Mouse (Mus musculus) ovary, adult 18-20 months (tissue): Measurements from ENCODE around the gene Ano3.

Experiments
- DNase-seq: peaks from one replicate; pipeline ENCODE4 v3.0.0; 2022; ENCODE audit warnings: low spot score, mixed read lengths

Ano3 gene

DNA sequence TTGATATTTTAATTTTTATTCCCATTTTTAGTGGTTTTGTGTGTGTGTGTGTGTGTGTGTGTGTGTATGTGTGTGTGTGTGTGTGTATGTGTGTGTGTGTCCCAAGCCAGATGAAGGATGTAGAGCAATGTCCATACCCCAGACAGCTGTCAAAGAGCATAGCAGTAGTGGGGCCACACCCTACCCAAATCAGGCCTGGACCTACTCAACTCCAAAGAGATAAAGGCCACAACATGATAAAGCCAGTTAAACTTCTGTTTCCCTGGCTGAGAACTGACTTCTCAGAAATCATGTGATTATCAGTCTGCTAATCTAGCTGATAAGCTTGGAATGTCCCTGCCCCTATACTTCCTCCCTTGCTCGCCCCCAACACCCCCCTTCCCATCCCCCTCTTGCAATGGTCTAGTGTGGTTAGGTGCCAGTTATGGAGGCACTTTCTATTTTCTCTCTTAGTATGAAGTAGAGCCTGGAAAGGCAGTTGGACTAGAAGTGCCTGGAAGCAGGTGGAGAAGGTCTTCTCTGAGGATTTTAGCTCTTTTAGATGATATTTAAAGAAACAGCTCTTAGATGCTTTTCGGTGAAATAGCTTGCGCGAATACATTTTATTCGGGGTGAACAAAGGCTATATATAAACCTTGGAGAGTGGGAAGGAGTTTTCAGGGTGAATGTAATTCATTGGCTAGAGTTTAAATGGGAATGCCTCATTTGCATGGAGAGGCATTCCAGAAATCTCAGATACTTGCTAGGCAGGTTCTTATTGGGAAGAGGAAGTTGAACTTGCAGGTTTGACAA lies 144.2 kb downstream of the Ano3 start:
- DNase-seq: no peak

DNA sequence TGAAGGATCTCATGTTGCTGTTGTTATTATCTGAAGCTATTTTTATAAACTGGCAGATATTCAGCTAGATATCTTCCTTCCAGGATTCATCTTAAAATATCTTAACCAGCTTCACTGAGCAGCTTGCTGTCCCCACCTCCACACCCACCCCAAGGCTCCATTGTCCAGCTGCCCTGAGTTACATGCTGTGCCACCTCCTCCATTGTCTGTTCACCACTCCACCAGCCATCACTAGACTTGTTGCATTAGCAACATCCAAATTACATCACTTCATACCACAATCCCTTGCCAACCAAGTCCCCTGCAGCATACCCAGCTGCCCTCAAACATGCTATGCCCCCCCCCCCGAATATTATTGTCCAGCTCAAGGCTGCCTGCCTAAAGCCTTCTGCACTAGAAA lies 154.8 kb downstream of the Ano3 start:
- no peak for DNase-seq

DNA sequence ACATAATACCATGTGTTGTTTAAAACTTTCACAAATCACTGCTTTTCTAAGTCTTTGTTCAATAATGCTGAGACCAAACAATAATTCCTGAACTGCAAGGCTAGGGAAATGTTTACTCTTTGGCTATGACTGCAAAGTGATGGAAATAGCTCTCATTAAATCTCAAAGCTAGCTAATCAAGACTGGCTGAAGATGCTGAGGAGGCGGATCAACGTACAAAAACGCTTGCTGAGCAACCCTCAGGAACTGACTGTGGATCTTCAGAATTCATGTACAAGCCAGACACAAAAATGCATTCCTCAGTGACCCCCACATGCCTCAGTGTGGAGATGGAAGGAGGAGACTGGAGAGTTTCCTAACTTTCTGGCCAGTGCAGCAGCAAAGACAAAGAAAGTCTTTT lies 155.3 kb downstream of the Ano3 start:
- DNase-seq: no peak

DNA sequence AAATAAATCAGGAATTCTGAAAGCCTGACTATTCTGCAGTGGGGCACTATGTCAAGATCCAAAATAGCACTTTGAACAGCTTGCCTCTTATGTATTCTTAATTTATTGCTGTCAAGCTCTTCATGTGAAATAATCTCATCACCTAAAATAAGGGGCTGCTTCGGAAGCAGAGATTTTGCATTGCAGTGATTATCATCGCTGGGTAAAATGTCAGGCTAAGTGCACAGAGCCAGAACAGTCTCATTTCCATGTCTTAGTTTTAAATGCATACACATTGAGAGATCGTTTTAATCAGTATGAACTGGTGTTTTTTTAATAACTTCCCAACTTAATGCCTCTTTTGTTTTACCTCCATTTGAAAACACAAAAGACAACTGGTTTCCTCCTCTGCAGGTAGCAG lies 163.3 kb downstream of the Ano3 start:
- no peak for DNase-seq

DNA sequence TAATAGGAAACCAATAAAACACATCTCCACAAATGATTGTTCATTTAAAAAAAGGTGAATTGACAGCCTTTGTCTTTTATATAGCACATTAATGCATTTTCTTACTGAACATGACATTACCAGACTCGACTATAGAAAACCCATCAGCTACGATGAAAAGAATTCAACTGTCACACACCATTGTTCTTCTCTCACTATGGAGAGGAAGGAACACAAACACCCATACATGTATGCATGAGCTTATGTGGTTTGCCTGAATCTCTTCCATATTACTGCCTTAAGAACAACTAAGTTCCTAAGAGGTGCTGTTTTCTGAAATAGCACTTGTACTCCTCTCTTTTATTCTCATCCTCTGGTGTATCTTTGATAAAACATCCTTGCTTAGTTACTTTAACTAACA lies 191.3 kb downstream of the Ano3 start:
- DNase-seq: no peak

DNA sequence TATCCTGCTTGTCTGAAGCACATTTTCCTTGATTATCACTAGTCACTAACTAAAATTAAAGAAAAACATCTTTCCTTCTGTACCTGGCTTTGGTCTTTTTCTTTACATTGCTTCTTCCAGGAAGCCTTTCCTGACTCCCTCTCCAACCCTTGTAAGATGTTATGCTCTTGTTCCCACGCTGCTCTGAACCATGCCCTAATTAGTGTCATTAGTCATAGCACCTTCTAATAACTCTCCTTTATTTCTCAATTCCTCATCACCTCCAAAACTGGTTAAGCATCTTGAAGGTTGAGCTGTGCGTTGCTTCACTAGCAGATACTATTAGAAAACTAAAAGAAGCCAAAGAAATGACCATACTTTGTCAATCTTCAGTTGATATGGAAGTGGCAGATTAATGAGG lies 193.2 kb downstream of the Ano3 start:
- DNase-seq: no peak

DNA sequence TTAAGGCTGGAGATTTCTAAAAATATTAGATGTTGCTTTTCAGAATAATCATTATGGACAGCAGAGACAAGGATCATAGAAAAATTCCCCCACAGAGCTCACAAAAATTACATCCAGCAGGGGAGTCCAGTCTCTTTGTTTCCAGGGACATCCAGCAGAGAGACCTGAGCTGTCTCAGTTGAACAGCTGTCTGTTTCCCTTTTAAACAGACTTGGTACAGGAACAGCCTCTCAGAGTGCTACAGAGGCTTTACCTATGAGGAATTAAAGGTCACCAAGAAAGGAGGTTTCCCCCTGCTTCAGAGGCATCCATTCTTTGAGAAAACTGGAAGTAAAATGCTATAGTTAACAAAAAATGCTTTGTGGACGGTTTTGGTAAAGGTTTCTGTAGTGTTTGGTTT lies 210.2 kb downstream of the Ano3 start:
- DNase-seq: no peak

DNA sequence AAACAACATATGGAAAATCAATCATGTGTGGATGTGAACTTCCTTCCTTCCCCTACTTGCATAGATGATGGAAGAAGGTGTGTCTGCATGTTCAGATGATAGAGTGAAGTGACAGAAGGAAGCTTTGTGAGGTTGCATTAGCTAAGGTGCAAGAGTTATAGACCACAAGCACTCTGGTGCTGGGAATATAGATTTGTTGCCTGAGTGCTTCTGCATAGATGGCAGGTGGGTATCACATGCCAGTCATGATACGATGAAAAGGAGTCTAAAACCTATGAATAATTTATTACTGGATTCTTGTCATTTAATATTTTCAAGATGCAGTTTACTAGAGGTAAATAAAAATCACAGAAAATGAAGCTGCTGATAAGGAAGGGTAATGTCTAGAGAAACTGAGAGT lies 210.9 kb downstream of the Ano3 start:
- DNase-seq: no peak

DNA sequence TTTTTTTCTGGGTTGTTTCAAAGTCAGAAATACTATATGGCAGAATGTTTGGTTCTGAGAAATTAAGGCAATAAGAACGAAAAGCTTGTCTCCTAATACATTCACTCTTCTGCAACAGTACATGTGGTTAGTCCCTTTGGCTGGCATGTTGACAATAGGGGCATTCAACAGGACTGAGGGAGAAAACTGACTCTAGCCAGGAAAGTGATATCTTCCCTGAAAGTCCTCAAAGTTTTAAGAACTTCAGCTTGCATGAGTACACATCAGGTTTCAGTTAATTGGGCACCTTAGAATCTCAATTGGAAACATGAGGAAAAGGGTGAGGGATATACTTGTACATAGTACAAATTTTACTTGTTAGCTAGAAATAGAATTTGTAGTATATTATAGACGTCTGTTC lies 212.7 kb downstream of the Ano3 start:
- DNase-seq: no peak

DNA sequence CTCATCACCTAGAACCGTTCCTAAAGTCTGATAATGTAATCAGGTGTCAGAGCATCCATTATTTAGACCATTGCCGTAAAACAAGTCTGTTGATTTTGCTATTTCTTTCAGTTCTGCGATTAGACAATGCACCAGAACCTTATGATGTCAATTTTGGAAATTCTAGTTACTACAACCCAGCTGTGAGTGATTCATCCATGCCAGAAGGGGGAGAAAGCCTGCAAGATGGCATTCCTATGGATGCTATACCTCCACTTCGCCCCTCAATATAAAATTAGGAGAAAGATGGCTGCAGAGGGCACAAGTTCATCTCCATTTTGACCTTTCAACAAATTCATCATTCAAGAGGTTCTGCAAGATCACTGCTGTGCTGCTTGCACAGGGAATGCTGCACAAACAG lies 213.5 kb downstream of the Ano3 start:
- no peak for DNase-seq

DNA sequence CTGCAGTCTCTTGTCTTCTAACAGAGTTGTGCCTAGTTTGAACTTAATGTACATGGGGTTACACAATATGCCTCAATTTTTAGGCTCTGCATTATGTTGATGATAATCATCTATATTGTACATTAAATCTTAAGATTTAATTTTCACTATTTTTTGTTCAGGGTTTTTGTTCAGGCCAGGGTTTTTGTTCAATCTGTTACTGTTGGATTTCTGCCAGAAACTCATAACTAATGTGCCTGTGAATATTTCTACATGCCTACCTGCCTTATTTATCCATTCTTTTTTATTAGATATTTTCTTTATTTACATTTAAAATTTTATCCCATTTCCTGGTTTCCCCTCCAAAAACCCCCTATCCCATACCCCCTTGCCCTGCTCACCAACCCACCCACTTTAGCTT lies 224.6 kb downstream of the Ano3 start:
- DNase-seq: no peak

DNA sequence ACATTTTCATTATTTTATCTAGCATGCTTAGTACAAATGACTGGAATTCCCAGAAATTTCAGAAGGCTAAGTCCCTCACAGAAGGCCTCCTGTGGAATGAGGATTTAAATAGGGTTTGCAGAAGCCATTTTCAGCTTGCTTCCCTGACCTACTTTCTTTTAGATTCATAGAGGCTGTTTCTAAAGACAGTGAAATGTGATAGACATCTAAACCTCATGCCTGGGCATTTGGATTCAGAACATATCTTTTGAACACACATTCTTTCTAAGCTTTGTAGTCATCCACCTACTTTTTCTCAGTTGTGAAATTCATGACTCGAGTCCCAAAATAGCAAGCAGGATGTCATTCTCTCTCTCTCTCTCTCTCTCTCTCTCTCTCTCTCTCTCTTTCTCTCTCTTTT lies 228.5 kb downstream of the Ano3 start:
- DNase-seq: no peak

DNA sequence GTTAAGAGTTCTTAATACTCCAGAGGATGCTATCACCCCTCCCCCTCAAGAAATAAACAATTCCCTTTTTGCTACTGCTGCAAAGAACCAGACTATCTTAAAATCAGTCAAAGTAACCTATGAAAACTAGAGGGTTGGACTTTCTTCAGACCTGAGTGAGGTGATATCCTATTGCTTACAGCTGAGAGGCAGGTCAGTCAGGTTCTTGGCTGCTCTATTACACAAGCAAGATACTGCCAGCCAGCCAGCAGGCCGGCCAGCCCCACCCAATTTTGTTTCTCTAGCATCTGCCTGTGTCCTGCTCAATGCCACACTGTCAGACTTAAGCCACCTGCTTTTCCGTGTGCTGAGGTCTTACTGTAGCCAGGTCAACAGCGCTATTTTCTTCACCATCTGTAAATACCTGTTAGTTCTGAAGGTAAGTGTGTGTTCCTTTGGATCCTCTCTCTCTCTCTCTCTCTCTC lies 229.4 kb downstream of the Ano3 start, which contains the start of gene Muc15:
Gene Muc15, plus strand, starts transcription at position 51 of the 464 bp plus-strand sequence.
- DNase-seq: no peak

DNA sequence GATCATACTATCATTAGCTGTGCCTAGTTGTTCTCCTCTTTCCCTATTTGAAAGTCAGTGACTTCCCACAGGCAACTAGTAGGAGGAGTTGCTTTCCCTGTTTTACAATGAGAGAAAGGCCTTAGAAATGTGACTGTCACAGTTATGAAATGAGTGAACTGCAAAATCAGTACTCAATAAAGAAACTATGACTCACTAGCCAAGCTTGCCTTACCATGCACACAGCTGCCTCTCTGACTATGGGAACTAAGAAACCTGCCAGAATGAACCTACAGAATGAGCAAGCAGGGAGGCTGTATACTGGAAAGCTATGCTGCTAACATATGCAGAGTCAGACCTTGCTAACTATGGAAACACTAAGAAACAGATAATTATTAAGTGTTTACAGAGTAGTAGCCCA lies 231.7 kb downstream of the Ano3 start:
- no peak for DNase-seq

DNA sequence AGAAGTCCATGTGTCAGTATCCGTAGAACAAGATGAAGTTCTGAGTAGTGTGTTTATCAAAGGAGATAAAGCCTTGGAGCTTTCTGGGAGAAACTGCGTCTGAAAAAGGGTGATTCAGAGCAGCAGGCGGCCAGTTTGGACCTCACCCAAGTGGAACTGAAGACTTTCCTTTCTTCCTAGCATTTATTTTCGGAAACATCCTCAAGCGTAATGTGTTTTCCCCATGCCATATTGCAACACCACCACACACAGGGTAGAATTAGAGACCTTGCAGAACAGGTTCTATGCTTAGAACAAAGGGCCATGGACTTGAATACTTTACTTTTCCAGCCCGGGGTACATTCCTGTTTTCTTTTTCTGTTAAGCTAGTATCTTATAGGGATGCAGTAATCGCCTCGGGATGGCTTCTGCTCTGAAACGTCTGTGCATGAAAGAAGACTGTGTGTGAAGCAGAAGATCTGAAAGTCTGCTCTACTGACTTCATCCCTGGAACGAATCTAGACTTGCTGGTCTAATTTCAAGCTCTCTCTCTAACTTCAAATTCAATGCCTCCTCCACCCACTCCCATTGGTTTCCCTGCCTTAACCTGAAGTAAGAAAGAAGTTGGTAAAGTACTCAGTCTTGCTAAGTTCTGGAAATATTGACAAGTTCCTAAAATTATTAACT lies 240.5 kb downstream of the Ano3 start:
- peak; percentile 2 for DNase-seq

DNA sequence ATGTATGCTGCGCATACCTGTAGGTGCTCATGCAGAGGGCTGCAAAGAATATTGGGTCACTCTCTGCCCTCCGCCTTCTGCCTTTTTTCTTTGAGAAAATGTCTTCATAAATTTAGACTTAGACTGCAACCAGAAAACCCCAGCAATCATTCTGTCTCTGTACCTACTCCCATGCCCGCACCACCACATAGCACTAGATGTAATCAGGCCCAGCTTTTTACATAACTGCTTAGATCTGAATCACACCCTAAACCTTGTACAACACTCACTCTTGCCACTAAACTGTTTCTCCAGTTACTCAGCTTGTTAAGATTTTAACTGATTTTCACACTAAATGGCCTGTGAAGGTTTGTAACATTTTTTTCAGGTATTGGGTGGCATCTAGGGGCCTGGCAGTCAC lies 241.3 kb downstream of the Ano3 start:
- DNase-seq: no peak

DNA sequence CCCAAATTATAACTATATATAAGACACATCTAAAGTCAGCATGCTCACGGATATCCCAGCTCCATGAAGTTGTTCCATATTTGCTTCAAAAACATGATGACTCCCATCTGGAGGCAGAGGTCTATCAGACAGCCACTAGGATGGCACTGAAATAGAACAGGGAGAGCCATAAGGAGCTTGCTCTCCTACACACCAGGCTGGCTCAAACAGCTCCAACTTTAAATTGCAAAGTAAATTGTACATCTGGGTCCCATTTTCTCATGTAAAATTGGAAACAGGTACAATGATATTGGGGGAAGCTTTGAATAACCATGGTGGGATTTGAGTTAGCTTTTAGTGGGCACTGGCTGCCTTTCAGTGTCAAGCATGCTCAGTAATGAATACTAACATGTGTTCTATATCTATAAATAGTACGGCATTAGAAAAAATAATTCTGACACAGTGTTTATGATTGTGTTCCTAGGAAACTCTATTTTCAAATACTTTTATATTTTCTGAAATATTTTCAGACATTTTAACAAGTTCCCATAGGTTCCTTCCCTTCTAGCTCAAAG lies 279.6 kb downstream of the Ano3 start:
- DNase-seq: no peak

DNA sequence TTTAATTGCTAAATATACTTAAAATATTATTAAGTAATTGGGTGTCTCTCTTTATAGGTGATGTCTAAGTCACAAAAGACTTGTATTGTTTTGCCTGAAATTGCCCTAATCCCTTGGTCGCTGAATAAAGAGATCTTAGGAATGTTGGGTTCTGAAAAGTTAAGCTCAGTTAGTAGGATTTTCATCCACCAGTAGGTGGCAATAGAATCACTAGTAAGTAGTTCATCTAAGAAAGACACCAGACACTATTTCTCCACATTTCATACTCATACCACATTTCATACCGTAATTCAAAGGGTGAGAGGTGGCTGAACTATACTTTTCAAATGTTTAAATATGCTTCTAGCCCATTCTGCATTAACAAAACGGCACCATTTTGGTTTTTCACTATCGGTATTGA lies 287.4 kb downstream of the Ano3 start:
- no peak for DNase-seq

DNA sequence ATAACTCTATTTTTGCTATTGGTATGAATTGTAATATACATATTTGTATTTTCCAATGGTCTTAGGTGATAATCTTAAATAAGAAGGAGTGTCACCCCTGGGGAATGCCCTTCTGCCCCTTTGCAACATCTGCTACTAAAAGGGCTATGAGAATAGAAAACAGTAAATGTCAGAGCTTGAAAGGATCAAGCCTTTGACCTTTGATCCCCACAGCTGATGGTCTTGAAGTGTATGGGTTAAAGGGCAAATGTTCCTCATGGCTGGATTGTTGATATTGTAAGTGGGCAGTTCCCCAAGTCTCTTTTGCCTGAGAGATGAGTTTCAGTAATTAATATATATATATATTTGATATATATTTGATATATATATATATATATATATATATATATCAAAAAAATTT lies 305.9 kb downstream of the Ano3 start:
- no peak for DNase-seq

DNA sequence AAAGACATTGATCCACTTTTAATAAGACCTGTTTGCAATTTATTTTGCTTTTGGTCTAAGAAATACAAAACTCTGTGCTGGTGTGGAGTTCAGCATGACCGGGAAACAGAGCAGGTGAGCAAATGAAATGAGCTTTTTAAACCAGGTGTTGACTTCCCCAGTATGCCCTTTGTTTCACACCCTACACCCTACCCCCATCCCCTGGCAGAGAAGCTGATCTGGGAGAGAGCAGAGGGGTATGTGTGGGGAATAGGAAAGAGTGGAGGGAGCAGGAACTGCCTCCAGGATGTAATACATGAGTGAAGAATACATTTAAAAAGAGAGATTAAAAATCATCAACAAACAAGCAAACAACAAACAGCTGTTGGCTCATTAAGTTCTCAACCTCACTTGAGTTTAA lies 306.4 kb downstream of the Ano3 start:
- DNase-seq: no peak
